Mouse (Mus musculus) urinary bladder, adult 2 months (tissue): ENCODE data around the gene Map3k5. TPM values are rescaled to one million over a fixed set of nuclear protein-coding genes. Genes with fewer than 3 reads are reported as not detected.
"Not testable (repeated sequence)": the region's sequence is repeated elsewhere in the genome, so short reads cannot be mapped to it uniquely, and the experiment has no call there.

Source experiments
- DNase-seq: peaks from one replicate; pipeline ENCODE4 v3.0.0; 2022; ENCODE audit warnings: low spot score
- polyA plus RNA-seq: library from polyadenylated mRNA; depleted of rRNA; stranded (reverse); fragments of >200 nt; gene quantifications from 2 replicates; pipeline ENCODE4 v1.2.3, GENCODE M21; 2012

Gene Map3k5
- polyA plus RNA-seq, 1 experiment = 20.6 TPM

- DNase-seq = no peak
Observed at GRCm38 (mm10) chr10:19964105-19964504, 29.8 kb downstream of the Map3k5 start.

GRCm38 (mm10) chr10:19966597-19966996 lies 32.3 kb downstream of the Map3k5 start:
- no peak for DNase-seq

- DNase-seq = no peak
Observed at GRCm38 (mm10) chr10:19968445-19968844, 34.2 kb downstream of the Map3k5 start.

GRCm38 (mm10) chr10:19969831-19970460 lies 35.7 kb downstream of the Map3k5 start:
- no peak for DNase-seq

GRCm38 (mm10) chr10:19971491-19971890 lies 37.2 kb downstream of the Map3k5 start:
- not testable (repeated sequence) for DNase-seq

- no peak for DNase-seq
Observed at GRCm38 (mm10) chr10:19973321-19974108, 39.2 kb downstream of the Map3k5 start.

- no peak for DNase-seq
Observed at GRCm38 (mm10) chr10:19977557-19977956, 43.3 kb downstream of the Map3k5 start.

GRCm38 (mm10) chr10:19978662-19979199 lies 44.5 kb downstream of the Map3k5 start:
- DNase-seq = no peak

GRCm38 (mm10) chr10:19987736-19988135 lies 53.5 kb downstream of the Map3k5 start:
- DNase-seq = no peak

GRCm38 (mm10) chr10:19989986-19990385 lies 55.7 kb downstream of the Map3k5 start:
- DNase-seq = no peak

- DNase-seq = no peak
Observed at GRCm38 (mm10) chr10:19990638-19991037, 56.4 kb downstream of the Map3k5 start.

- no peak for DNase-seq
Observed at GRCm38 (mm10) chr10:19991237-19991865, 57.1 kb downstream of the Map3k5 start.

- no peak for DNase-seq
Observed at GRCm38 (mm10) chr10:19991866-19992252, 57.6 kb downstream of the Map3k5 start.

- DNase-seq = no peak
Observed at GRCm38 (mm10) chr10:19994469-19995450, 60.5 kb downstream of the Map3k5 start.

GRCm38 (mm10) chr10:19996151-19996550 lies 61.9 kb downstream of the Map3k5 start:
- DNase-seq = no peak

GRCm38 (mm10) chr10:19999703-20000407 lies 65.6 kb downstream of the Map3k5 start:
- no peak for DNase-seq

GRCm38 (mm10) chr10:20000408-20000770 lies 66.1 kb downstream of the Map3k5 start:
- no peak for DNase-seq

GRCm38 (mm10) chr10:20001990-20002389 lies 67.7 kb downstream of the Map3k5 start:
- DNase-seq = no peak

GRCm38 (mm10) chr10:20003006-20003405 lies 68.7 kb downstream of the Map3k5 start:
- no peak for DNase-seq

- DNase-seq = no peak
Observed at GRCm38 (mm10) chr10:20004786-20005185, 70.5 kb downstream of the Map3k5 start.

- no peak for DNase-seq
Observed at GRCm38 (mm10) chr10:20005491-20005952, 71.2 kb downstream of the Map3k5 start.
